Mouse (Mus musculus) limb, embryonic 13.5 days (tissue): ENCODE measurements at regions not wholly inside any gene's neighbourhood (a gene's known extent, or its start where the extent isn't known, plus 50 kb on each side); places are given as distances from the start of the nearest gene placed in this dataset.
"Not testable (repeated sequence)": the region's sequence is repeated elsewhere in the genome, so short reads cannot be mapped to it uniquely, and the experiment has no call there.

ENCODE experiments used
- ATAC-seq: fragments of 200-750 bp; cut with Nextera tagmentation; 2 replicates; pipeline ENCODE4 v1.8.0; 2017; ENCODE audit warnings: low read depth, moderate number of reproducible peaks, moderate TSS enrichment; ENCODE audit not compliant: low FRiP score
- H3K27ac ChIP-seq: fragments of 300-500 bp; sonication (generic); 2 replicates; pipeline ENCODE4 v1.5.1; 2015; ENCODE audit warnings: inconsistent platforms, mild to moderate bottlenecking, moderate library complexity
- H3K27me3 ChIP-seq: fragments of 300-500 bp; sonication (generic); 2 replicates; pipeline ENCODE4 v1.6.1; 2015; ENCODE audit warnings: mild to moderate bottlenecking, inconsistent platforms
- H3K36me3 ChIP-seq: fragments of 300-500 bp; sonication (generic); 2 replicates; pipeline ENCODE4 v1.6.1; 2015; ENCODE audit warnings: inconsistent platforms, mild to moderate bottlenecking, moderate library complexity
- H3K4me1 ChIP-seq: fragments of 300-500 bp; sonication (generic); 2 replicates; pipeline ENCODE4 v1.6.1; 2015; ENCODE audit warnings: inconsistent platforms
- H3K4me2 ChIP-seq: fragments of 300-500 bp; sonication (generic); replicated peaks from 2 replicates; pipeline ENCODE4 v1.6.1; 2015; ENCODE audit warnings: inconsistent platforms, mild to moderate bottlenecking, moderate library complexity
- H3K4me3 ChIP-seq: fragments of 300-500 bp; sonication (generic); 2 replicates; pipeline ENCODE4 v1.5.1; 2015; ENCODE audit warnings: moderate library complexity, mild to moderate bottlenecking, inconsistent platforms
- H3K9ac ChIP-seq: fragments of 300-500 bp; sonication (generic); 2 replicates; pipeline ENCODE4 v1.6.1; 2015; ENCODE audit warnings: mild to moderate bottlenecking, inconsistent platforms
- H3K9me3 ChIP-seq: fragments of 300-500 bp; sonication (generic); 2 replicates; pipeline ENCODE4 v1.6.1; 2016; ENCODE audit warnings: inconsistent platforms
- WGBS: fragments of 180-500 bp; shearing (Covaris S2); methylation state at CpG from one replicate; pipeline ENCODE4 v1.1.7; 2015; 5-methylcytosine and 5-hydroxymethylcytosine counted together

- no peaks in the 10 kb centered on the region for H3K27me3 ChIP-seq
- no peaks in the 10 kb centered on the region for H3K4me1 ChIP-seq
- no peaks in the 10 kb centered on the region for H3K36me3 ChIP-seq
- H3K27ac ChIP-seq = no peak overlapping the region
- no peak overlapping the region for H3K4me3 ChIP-seq
- no peak for ATAC-seq
- peaks cover 16% of the 10 kb centered on the region; the same call in 1 of the 2 replicates for H3K9me3 ChIP-seq
- WGBS = 90% methylated on average over 2 of the region's 2 CpGs
- H3K4me2 ChIP-seq = no peak overlapping the region
- H3K9ac ChIP-seq = no peak overlapping the region
Observed at GRCm38 (mm10) chr12:114468857-114469256, 925.1 kb downstream of the Adam6a start.

- peaks cover 18% of the 10 kb centered on the region for H3K9me3 ChIP-seq
- not testable (repeated sequence) for H3K9ac ChIP-seq, H3K4me1 ChIP-seq, H3K27ac ChIP-seq, H3K27me3 ChIP-seq, H3K4me2 ChIP-seq, ATAC-seq, H3K36me3 ChIP-seq, H3K4me3 ChIP-seq
Observed at GRCm38 (mm10) chr12:114472678-114473077, 929.0 kb downstream of the Adam6a start.

GRCm38 (mm10) chr12:114478741-114479140 lies 935.0 kb downstream of the Adam6a start:
- H3K9ac ChIP-seq = no peak overlapping the region
- H3K27me3 ChIP-seq = no peaks in the 10 kb centered on the region
- H3K4me1 ChIP-seq = no peaks in the 10 kb centered on the region
- no peak overlapping the region for H3K27ac ChIP-seq
- no peaks in the 10 kb centered on the region for H3K36me3 ChIP-seq
- H3K4me3 ChIP-seq = no peak overlapping the region
- H3K4me2 ChIP-seq = no peak overlapping the region
- no peak for ATAC-seq
- H3K9me3 ChIP-seq = peaks cover 17% of the 10 kb centered on the region
- 85% methylated on average over 3 of the region's 3 CpGs for WGBS

DNA sequence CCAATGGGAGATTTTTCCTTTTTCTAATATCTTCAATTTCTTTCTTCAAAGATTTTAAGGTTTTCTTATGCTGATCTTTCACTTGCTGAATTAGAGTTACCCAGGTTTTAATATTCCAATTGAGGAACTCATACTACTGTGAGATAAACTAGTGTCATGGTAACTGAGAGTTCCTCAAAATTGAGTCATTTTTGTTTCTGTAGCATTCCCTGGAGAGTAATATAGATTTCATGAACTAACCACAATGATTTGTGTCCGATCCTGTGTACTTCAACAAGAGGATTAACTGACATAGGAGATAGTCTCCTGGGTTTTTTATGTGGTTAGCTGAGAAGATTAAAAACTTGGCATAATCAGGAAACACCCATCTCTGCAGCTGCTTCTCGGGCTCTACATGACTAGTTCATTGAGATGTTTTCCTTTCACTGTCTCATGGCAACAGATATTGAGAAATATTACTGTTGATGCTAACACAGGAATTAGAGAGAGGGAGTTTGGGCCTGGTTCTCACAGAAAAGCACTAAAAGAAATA lies 949.9 kb downstream of the Adam6a start:
- not testable (repeated sequence) for H3K9ac ChIP-seq, H3K4me2 ChIP-seq, H3K4me3 ChIP-seq, ATAC-seq, H3K36me3 ChIP-seq, H3K9me3 ChIP-seq, H3K27me3 ChIP-seq, H3K4me1 ChIP-seq, H3K27ac ChIP-seq
- 67% methylated on average over 2 of the region's 2 CpGs for WGBS

- ATAC-seq = no peak
- H3K9ac ChIP-seq = no peak overlapping the region
- 25% methylated on average over 2 of the region's 2 CpGs for WGBS
Observed at GRCm38 (mm10) chr12:114495741-114496140, 952.0 kb downstream of the Adam6a start.

GRCm38 (mm10) chr12:114513143-114513542 lies 969.4 kb downstream of the Adam6a start:
- no peak overlapping the region for H3K4me2 ChIP-seq
- H3K4me1 ChIP-seq = no peaks in the 10 kb centered on the region

More at GRCm38 (mm10) chr12:114495741-114496140, 952.0 kb downstream of the Adam6a start:
- H3K4me2 ChIP-seq = no peak overlapping the region
- H3K4me3 ChIP-seq = no peak overlapping the region
- H3K27me3 ChIP-seq = no peaks in the 10 kb centered on the region
- no peaks in the 10 kb centered on the region for H3K4me1 ChIP-seq
- peaks cover 9% of the 10 kb centered on the region; the same call in 1 of the 2 replicates for H3K9me3 ChIP-seq
- H3K27ac ChIP-seq = no peak overlapping the region
- no peaks in the 10 kb centered on the region for H3K36me3 ChIP-seq

GRCm38 (mm10) chr12:114542094-114542493 lies 998.4 kb downstream of the Adam6a start:
- 56% methylated on average over 1 of the region's 1 CpGs for WGBS
- not testable (repeated sequence) for ATAC-seq, H3K4me1 ChIP-seq, H3K9me3 ChIP-seq, H3K27me3 ChIP-seq, H3K36me3 ChIP-seq, H3K27ac ChIP-seq, H3K4me3 ChIP-seq, H3K9ac ChIP-seq, H3K4me2 ChIP-seq

More at GRCm38 (mm10) chr12:114513143-114513542, 969.4 kb downstream of the Adam6a start:
- Histone ChIP-seq H3K27me3 (no peaks in the 10 kb centered on the region), H3K4me3 (no peak overlapping the region), H3K9ac (no peak overlapping the region), H3K27ac (no peak overlapping the region), H3K9me3 (0 out of 2 replicates have a peak, but pooled peaks cover 3% of the 10 kb centered on the region), H3K36me3 (no peaks in the 10 kb centered on the region)
- 74% methylated on average over 2 of the region's 2 CpGs for WGBS
- ATAC-seq = no peak

DNA sequence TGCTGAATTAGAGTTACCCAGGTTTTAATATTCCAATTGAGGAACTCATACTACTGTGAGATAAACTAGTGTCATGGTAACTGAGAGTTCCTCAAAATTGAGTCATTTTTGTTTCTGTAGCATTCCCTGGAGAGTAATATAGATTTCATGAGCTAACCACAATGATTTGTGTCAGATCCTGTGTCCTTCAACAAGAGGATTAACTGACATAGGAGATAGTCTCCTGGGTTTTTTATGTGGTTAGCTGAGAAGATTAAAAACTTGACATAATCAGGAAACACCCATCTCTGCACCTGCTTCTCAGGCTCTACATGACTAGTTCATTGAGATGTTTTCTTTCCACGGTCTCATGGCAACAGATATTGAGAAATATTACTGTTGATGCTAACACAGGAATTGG lies 1001.2 kb downstream of the Adam6a start:
- not testable (repeated sequence) for H3K4me1 ChIP-seq, H3K27me3 ChIP-seq, H3K9ac ChIP-seq, H3K4me2 ChIP-seq, ATAC-seq, H3K27ac ChIP-seq, H3K4me3 ChIP-seq, H3K36me3 ChIP-seq
- 56% methylated on average over 1 of the region's 1 CpGs for WGBS
- peaks cover 25% of the 10 kb centered on the region; the same call in 1 of the 2 replicates for H3K9me3 ChIP-seq

- Histone ChIP-seq H3K36me3 (no peaks in the 10 kb centered on the region), H3K27ac (no peak overlapping the region), H3K4me2 (no peak overlapping the region), H3K4me1 (no peaks in the 10 kb centered on the region), H3K27me3 (no peaks in the 10 kb centered on the region), H3K4me3 (no peak overlapping the region), H3K9me3 (peaks cover 37% of the 10 kb centered on the region), H3K9ac (no peak overlapping the region)
- 75% methylated on average over 1 of the region's 1 CpGs for WGBS
- no peak for ATAC-seq
Observed at GRCm38 (mm10) chr12:114562440-114562839, 1018.7 kb downstream of the Adam6a start.

DNA sequence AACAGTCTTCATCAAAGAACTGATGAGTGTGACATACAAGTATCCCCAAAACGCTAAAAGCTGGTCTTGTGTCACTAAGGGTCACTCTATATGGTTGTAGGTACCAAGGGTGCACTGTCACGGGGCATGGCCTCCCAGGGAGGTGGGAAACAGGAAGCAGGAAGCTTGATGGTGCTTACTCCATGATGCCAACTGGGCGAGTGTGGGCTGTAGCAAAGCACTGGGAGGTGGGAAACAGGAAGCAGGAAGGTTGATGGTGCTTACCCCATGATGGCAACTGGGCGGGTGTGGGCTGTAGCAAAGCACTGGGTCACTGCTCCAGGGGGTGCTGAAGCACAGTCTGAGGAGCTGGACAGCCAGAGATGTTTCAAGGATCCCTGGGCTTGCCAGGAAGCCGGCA lies 1019.3 kb downstream of the Adam6a start:
- Histone ChIP-seq H3K9me3 (peaks cover 37% of the 10 kb centered on the region), H3K9ac (no peak overlapping the region), H3K27me3 (no peaks in the 10 kb centered on the region), H3K36me3 (no peaks in the 10 kb centered on the region), H3K4me1 (no peaks in the 10 kb centered on the region), H3K4me3 (no peak overlapping the region), H3K4me2 (no peak overlapping the region), H3K27ac (no peak overlapping the region)
- WGBS = 58% methylated on average over 5 of the region's 5 CpGs
- no peak for ATAC-seq

DNA sequence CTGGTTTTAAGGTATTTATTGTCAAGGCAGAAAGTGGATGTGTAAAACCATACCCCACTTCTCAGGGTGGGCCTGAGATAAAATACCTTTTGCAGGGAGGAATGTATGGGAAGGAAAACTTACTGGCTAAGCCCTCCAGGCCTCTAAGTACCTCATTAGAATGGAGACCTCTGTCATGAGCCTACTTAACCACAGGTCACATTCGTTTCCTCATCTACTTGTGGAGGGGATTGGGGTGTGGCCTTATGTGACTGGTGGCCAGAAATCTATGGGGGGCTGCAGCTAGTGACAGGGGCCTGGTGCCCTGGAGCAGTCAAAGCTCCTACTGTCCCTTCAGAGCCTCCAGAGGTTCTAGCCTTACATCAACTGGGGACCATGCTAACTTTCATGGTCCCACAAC lies 1020.0 kb downstream of the Adam6a start:
- Histone ChIP-seq H3K9ac (no peak overlapping the region), H3K4me3 (no peak overlapping the region), H3K27me3 (no peaks in the 10 kb centered on the region), H3K36me3 (no peaks in the 10 kb centered on the region), H3K27ac (no peak overlapping the region), H3K4me2 (no peak overlapping the region), H3K4me1 (no peaks in the 10 kb centered on the region), H3K9me3 (peaks cover 34% of the 10 kb centered on the region)
- ATAC-seq = no peak
- 61% methylated on average over 1 of the region's 1 CpGs for WGBS

- H3K9ac ChIP-seq = no peak overlapping the region
- H3K36me3 ChIP-seq = no peaks in the 10 kb centered on the region
- H3K9me3 ChIP-seq = peaks cover 37% of the 10 kb centered on the region
- no peak overlapping the region for H3K4me2 ChIP-seq
- no peak overlapping the region for H3K4me3 ChIP-seq
- no peak for ATAC-seq
- no peaks in the 10 kb centered on the region for H3K4me1 ChIP-seq
- 62% methylated on average over 2 of the region's 2 CpGs for WGBS
- no peak overlapping the region for H3K27ac ChIP-seq
- H3K27me3 ChIP-seq = no peaks in the 10 kb centered on the region
Observed at GRCm38 (mm10) chr12:114564329-114564728, 1020.6 kb downstream of the Adam6a start.

DNA sequence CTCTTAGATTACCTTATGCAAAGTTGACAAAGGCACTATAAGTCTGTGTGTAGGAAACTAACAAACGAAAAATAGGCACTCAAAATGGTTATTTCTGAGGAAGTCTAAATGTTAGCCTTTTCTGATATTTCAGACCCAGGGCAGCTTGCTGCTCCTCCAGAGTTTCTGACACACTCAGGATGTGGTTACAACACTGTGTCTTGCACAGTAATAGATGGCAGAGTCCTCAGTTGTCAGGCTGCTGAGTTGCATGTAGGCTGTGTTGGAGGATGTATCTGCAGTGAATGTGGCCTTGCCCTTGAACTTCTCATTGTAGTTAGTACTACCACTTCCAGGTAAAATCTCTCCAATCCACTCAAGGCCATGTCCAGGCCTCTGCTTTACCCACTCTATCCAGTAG lies 1039.7 kb downstream of the Adam6a start:
- no peak overlapping the region for H3K9ac ChIP-seq
- H3K4me2 ChIP-seq = no peak overlapping the region
- H3K36me3 ChIP-seq = no peaks in the 10 kb centered on the region
- peaks cover 25% of the 10 kb centered on the region for H3K9me3 ChIP-seq
- WGBS = 53% methylated on average over 1 of the region's 1 CpGs
- H3K4me1 ChIP-seq = no peaks in the 10 kb centered on the region
- ATAC-seq = no peak
- H3K27me3 ChIP-seq = no peaks in the 10 kb centered on the region
- H3K27ac ChIP-seq = no peak overlapping the region
- H3K4me3 ChIP-seq = no peak overlapping the region
